Mouse (Mus musculus) ES-Bruce4 (cell line): ENCODE data around the gene Dnah17.

Source experiments
- CTCF ChIP-seq: IDR thresholded peaks from one replicate; pipeline ENCODE4 v1.8.1; 2011; ENCODE audit warnings: low read depth, low read length
- EP300 ChIP-seq: IDR thresholded peaks from 2 replicates; pipeline ENCODE4 v1.6.1; 2011; ENCODE audit warnings: low read depth, low read length; ENCODE audit not compliant: insufficient read depth
- POLR2A ChIP-seq: IDR thresholded peaks from one replicate; pipeline ENCODE4 v1.8.1; 2011; ENCODE audit warnings: low read length; ENCODE audit not compliant: insufficient read depth

DNA sequence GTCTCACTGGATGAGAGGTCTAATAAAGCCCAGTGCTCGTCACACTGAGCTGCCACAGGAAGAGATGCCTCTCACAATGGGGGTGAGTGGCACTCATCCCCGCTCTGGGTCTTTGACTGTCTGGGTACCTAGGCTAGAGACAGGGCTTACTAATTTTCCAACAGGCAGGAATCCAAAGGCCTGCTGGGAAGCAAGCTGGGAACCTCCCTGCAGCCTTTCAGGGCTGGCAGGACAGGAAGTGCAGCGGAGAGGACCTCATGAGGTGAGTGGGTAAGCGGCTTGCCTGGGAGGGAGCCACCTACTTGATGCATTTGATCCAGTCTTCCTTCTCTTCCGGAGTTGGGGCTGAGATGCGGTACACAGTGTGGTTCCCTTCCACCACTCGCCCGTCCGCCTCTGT is 38.3 kb upstream of the Dnah17 start:
- TF ChIP-seq CTCF (no peak), POLR2A (no peak), EP300 (no peak)
